Mouse (Mus musculus) CH12.LX (cell line): Measurements from ENCODE around the gene Syn3.

ENCODE experiments used
- CTCF ChIP-seq, 2 experiments: IDR thresholded peaks in 1 of 2; conservative IDR thresholded peaks in 1 of 2; 2 replicates each; pipeline ENCODE4 v1.5.1; 2011 to 2012; ENCODE audit warnings: low read depth in 2 of 2, low read length in 2 of 2, improper control_type of control experiment in 1 of 2, inconsistent platforms in 1 of 2, mild to moderate bottlenecking in 1 of 2, moderate library complexity in 1 of 2
- E2F4 ChIP-seq: IDR thresholded peaks from 2 replicates; pipeline ENCODE4 v1.6.1; 2011; ENCODE audit warnings: low read depth, low read length, improper control_type of control experiment; ENCODE audit not compliant: insufficient replicate concordance
- EP300 ChIP-seq: IDR thresholded peaks from 2 replicates; pipeline ENCODE4 v1.6.1; 2011; ENCODE audit warnings: low read length, improper control_type of control experiment
- GABPA ChIP-seq: IDR thresholded peaks from 2 replicates; pipeline ENCODE4 v1.6.1; 2012; ENCODE audit warnings: low read depth, low read length, improper control_type of control experiment, inconsistent platforms; ENCODE audit not compliant: insufficient replicate concordance
- KAT2A ChIP-seq: IDR thresholded peaks from 2 replicates; pipeline ENCODE4 v1.6.1; 2012; ENCODE audit warnings: low read length, improper control_type of control experiment, inconsistent platforms; ENCODE audit not compliant: insufficient replicate concordance
- MAFK ChIP-seq: IDR thresholded peaks from 2 replicates; pipeline ENCODE4 v1.6.1; 2011; ENCODE audit warnings: low read length, improper control_type of control experiment; ENCODE audit not compliant: insufficient replicate concordance
- NELFE ChIP-seq: IDR thresholded peaks from 2 replicates; pipeline ENCODE4 v1.6.1; 2011; ENCODE audit warnings: low read depth, low read length, improper control_type of control experiment
- POLR2A ChIP-seq: IDR thresholded peaks from 2 replicates; pipeline ENCODE4 v1.6.1; 2011; ENCODE audit warnings: low read depth, mild to moderate bottlenecking, improper control_type of control experiment, low read length
- POLR2AphosphoS2 ChIP-seq: IDR thresholded peaks from 2 replicates; pipeline ENCODE4 v1.6.1; 2011; ENCODE audit warnings: low read depth, low read length, improper control_type of control experiment
- USF1 ChIP-seq: IDR thresholded peaks from 2 replicates; pipeline ENCODE4 v1.6.1; 2014; ENCODE audit warnings: low read depth, mild to moderate bottlenecking, inconsistent platforms, low read length, improper control_type of control experiment

DNA sequence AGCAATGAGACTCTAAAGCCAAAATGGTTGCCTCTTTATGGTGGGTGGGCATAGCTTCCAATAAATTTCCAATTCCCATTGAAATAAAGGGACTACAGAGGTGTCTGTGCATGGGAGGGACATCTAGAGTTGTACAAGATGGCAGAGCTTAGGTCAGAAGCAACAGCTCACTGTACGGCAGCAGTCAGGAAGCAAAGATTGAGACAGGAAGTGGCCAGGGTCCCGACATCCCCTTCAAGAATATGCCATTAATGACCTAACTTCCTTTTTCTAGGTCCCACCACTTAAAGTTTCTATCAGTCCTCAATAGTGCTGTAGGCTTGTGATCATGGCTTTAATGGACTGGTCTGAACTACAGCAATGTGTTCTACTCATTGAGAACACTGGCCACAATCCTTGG, 330.6 kb downstream of the Syn3 start:
- no peak for TF ChIP-seq KAT2A
- TF ChIP-seq E2F4: no peak
- TF ChIP-seq POLR2AphosphoS2: no peak
- no peak for TF ChIP-seq POLR2A
- TF ChIP-seq CTCF (conservative IDR thresholded peaks at IDR 0.05 in 1 of 2, IDR thresholded peaks at IDR 0.05 in 1 of 2; ENCODE audit: low read depth in 2 of 2, low read length in 2 of 2): no peak
- TF ChIP-seq EP300: no peak
- no peak for TF ChIP-seq USF1
- TF ChIP-seq GABPA: no peak
- no peak for TF ChIP-seq MAFK
- TF ChIP-seq NELFE: no peak
